Mouse (Mus musculus) layer of hippocampus, adult 8-10 months (tissue): Measurements from ENCODE around the gene Lce1f. TPM values are rescaled to one million over a fixed set of nuclear protein-coding genes. Genes with fewer than 3 reads are reported as not detected.
"Not testable (repeated sequence)": the region's sequence is repeated elsewhere in the genome, so short reads cannot be mapped to it uniquely, and the experiment has no call there.

Experiments used
- DNase-seq, 2 experiments: peaks; one replicate each; pipeline ENCODE4 v3.0.0; 2022; ENCODE audit warnings: low spot score in 2 of 2
- total RNA-seq, 4 experiments: library from RNA; stranded (reverse); gene quantifications; 2 replicates each; pipeline ENCODE4 v1.2.4; 2022

Lce1f gene
- not detected for total RNA-seq

GRCm38 (mm10) chr3:92720250-92720649 is at the start of gene Lce1f:
Gene Lce1f, minus strand, starts transcription at chr3:92720350.
- no peak for DNase-seq

- DNase-seq, result no peak
These were observed 44.8 kb upstream of the Lce1f start, which contains the start of gene Lce1h for GRCm38 (mm10) chr3:92764965-92765364. Gene Lce1h, minus strand, starts transcription at chr3:92765065.

- DNase-seq, result no peak
These were observed 33.0 kb upstream of the Lce1f start for GRCm38 (mm10) chr3:92753197-92753596.

GRCm38 (mm10) chr3:92752238-92752637 is 32.1 kb upstream of the Lce1f start, which contains the start of gene Lce1g:
Gene Lce1g, minus strand, starts transcription at chr3:92752338.
- DNase-seq, result no peak

GRCm38 (mm10) chr3:92738996-92739395 is 18.8 kb upstream of the Lce1f start, which contains the start of gene Gm38119:
Gene Gm38119, minus strand, starts transcription at chr3:92739096.
- no peak for DNase-seq

GRCm38 (mm10) chr3:92722631-92723030 is 2.5 kb upstream of the Lce1f start:
- DNase-seq, result no peak

- DNase-seq, result no peak
These were observed 5.0 kb downstream of the Lce1f start for GRCm38 (mm10) chr3:92715122-92715521.

- no peak for DNase-seq
These were observed 11.2 kb downstream of the Lce1f start, which contains the start of gene Lce1e for GRCm38 (mm10) chr3:92708974-92709373. Gene Lce1e, minus strand, starts transcription at chr3:92709074.

- DNase-seq, result no peak
These were observed 25.5 kb downstream of the Lce1f start for GRCm38 (mm10) chr3:92694613-92695012.

GRCm38 (mm10) chr3:92691688-92692087 is 28.5 kb downstream of the Lce1f start:
- no peak for DNase-seq

- DNase-seq, result not testable (repeated sequence)
These were observed 31.0 kb downstream of the Lce1f start for GRCm38 (mm10) chr3:92689154-92689553.

- no peak for DNase-seq
These were observed 33.0 kb downstream of the Lce1f start, which contains the start of gene Lce1d for GRCm38 (mm10) chr3:92687110-92687509. Gene Lce1d, minus strand, starts transcription at chr3:92687210.

- DNase-seq, result no peak
These were observed 41.2 kb downstream of the Lce1f start, which contains the start of gene Lce1c for GRCm38 (mm10) chr3:92678947-92679346. Gene Lce1c, plus strand, starts transcription at chr3:92679247.

- no peak for DNase-seq
These were observed 49.9 kb downstream of the Lce1f start, which contains the start of gene Lce1a2 for GRCm38 (mm10) chr3:92670215-92670614. Gene Lce1a2, minus strand, starts transcription at chr3:92670315.

Other genes starting within 250 kb of the Lce1f start
- not detected for gene Sprr1a, start 234.5 kb downstream of the Lce1f start, total RNA-seq
- not detected for gene Sprr4, start 219.9 kb downstream of the Lce1f start, total RNA-seq
- gene 2310046K23Rik, start 185.8 kb downstream of the Lce1f start, total RNA-seq, result not detected
- gene Ivl, start 146.6 kb downstream of the Lce1f start, total RNA-seq, result not detected
- not detected for gene Smcp, start 131.4 kb downstream of the Lce1f start, total RNA-seq
- not detected for gene 2210017I01Rik, start 112.9 kb downstream of the Lce1f start, total RNA-seq
- gene Lce6a, start 98.7 kb downstream of the Lce1f start, total RNA-seq, result not detected
- gene Lce1a1, start 72.0 kb downstream of the Lce1f start, total RNA-seq, result not detected
- not detected for gene Lce1b, start 63.4 kb downstream of the Lce1f start, total RNA-seq
- gene Lce1a2, start 50.0 kb downstream of the Lce1f start, total RNA-seq, result not detected
- gene Lce1c, start 41.1 kb downstream of the Lce1f start, total RNA-seq, result not detected
- gene Lce1d, start 33.1 kb downstream of the Lce1f start, total RNA-seq, result not detected
- gene Lce1e, start 11.3 kb downstream of the Lce1f start, total RNA-seq, result not detected
- not detected for gene Gm38119, start 18.7 kb upstream of the Lce1f start, total RNA-seq
- gene Lce1g, start 32.0 kb upstream of the Lce1f start, total RNA-seq, result not detected
- gene Lce1h, start 44.7 kb upstream of the Lce1f start, total RNA-seq, result not detected
- gene Lce1i, start 58.5 kb upstream of the Lce1f start, total RNA-seq, result not detected
- gene Lce1j, start 70.2 kb upstream of the Lce1f start, total RNA-seq, result not detected
- not detected for gene Lce1k, start 87.5 kb upstream of the Lce1f start, total RNA-seq
- not detected for gene Kprp, start 106.9 kb upstream of the Lce1f start, total RNA-seq
- gene Lce1l, start 130.9 kb upstream of the Lce1f start, total RNA-seq, result not detected
- not detected for gene 2310050C09Rik, start 149.9 kb upstream of the Lce1f start, total RNA-seq
- gene Lce3a, start 205.9 kb upstream of the Lce1f start, total RNA-seq, result not detected
- not detected for gene Lce3b, start 212.6 kb upstream of the Lce1f start, total RNA-seq
- not detected for gene Lce3c, start 224.1 kb upstream of the Lce1f start, total RNA-seq
- not detected for gene Lce3d, start 237.0 kb upstream of the Lce1f start, total RNA-seq
- gene Lce3e, start 246.7 kb upstream of the Lce1f start, total RNA-seq, result not detected